Mouse (Mus musculus) lung, postnatal 0 days (tissue): ENCODE measurements at regions not wholly inside any gene's neighbourhood (a gene's known extent, or its start where the extent isn't known, plus 50 kb on each side); places are given as distances from the start of the nearest gene placed in this dataset.
A peak's percentile ranks its signal among the peaks of the same experiment; 100 is the strongest.

Source experiments
- CTCF ChIP-seq: IDR thresholded peaks from 2 replicates; pipeline ENCODE4 v1.5.1; 2016; ENCODE audit warnings: antibody characterized with exemption, mild to moderate bottlenecking
- EP300 ChIP-seq: IDR thresholded peaks from 2 replicates; pipeline ENCODE4 v1.6.1; 2016; ENCODE audit warnings: antibody characterized with exemption, mild to moderate bottlenecking, control low read depth

GRCm38 (mm10) chr5:74136377-74136776 is 58.7 kb upstream of the Rasl11b start:
- TF ChIP-seq CTCF (peak; percentile 21; the same call in 1 of the 2 replicates), EP300 (peak; percentile 92)
